ENCODE assay signal across 8 mouse cellular contexts in the genomic region with DNA sequence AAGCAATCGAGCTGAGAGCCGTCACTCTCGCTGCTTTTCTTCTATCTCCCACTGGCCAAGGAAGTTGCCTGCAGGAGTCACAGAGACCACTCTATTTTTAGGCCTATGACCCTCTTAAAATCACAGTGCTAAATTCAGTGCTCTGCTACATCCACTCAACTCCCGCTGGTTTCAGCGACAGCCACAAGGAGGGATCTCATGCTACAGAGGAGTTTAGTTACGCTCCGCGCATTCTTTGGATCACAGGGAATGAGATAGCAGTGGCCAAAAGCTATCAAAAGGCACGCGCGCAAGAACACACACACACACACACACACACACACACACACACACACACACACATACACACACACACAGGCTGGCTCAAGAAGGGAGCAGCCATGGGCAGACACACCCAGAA.
DNase-seq lines count a peak whose midpoint lies in the region; ATAC-seq and TF ChIP-seq lines count a peak whose summit lies in the region.
"Had no signal": no experiment of that assay in that cellular context is flagged by ENCODE, and none has a peak within 500 bp of the region (broad histone marks: within the 10 kb centered on the region; RNA-seq: fewer than 3 reads in every experiment).

No protein-coding gene starts in this region.

- no peaks in the 10 kb centered on the region for H3K9me3 ChIP-seq in intestine, postnatal 0 days (ENCODE audit: control insufficient read depth)

- no peaks in the 10 kb centered on the region for H3K36me3 ChIP-seq in intestine, postnatal 0 days (ENCODE audit: control insufficient read depth, insufficient read depth)

- TF ChIP-seq CTCF in intestine, postnatal 0 days (IDR thresholded peaks at IDR 0.05; ENCODE audit: low read depth), result no peak

- H3K4me1 ChIP-seq in intestine, postnatal 0 days (replicated peaks; ENCODE audit: control insufficient read depth, insufficient read depth, low read length), result peaks cover 9% of the 10 kb centered on the region

- peak; percentile 15 for DNase-seq in CD4-positive helper T cell, adult 2 months (ENCODE audit: low read depth, low spot score)
- DNase-seq in heart, adult 9 months (ENCODE audit: low spot score in 2 of 2), result peak; percentile 15 to 27
- DNase-seq in layer of hippocampus, adult 18-20 months (ENCODE audit: low spot score in 2 of 2), result no peak
- no peak for DNase-seq in adipocyte (ENCODE audit: low spot score)
- no peak for DNase-seq in layer of hippocampus, postnatal 36 days
- DNase-seq: layer of hippocampus, adult 9-11 months had no signal

- peak; percentile 39 for ATAC-seq in CD4-positive, CD25-positive, alpha-beta regulatory T cell, adult 4 months
- ATAC-seq in intestine, postnatal 0 days, result no peak

- H3K9ac ChIP-seq in intestine, postnatal 0 days (ENCODE audit: low read depth, low read length), result no peak overlapping the region

- no peaks in the 10 kb centered on the region for H3K27me3 ChIP-seq in intestine, postnatal 0 days (replicated peaks; ENCODE audit: control insufficient read depth, insufficient read depth, low read length)

- 29% methylated on average over 11 of the region's 11 CpGs for WGBS in intestine, postnatal 0 days

- H3K4me2 ChIP-seq in intestine, postnatal 0 days (replicated peaks; ENCODE audit: low read depth), result peak overlapping the region; percentile 32; the same call in 1 of the 2 replicates

- no peak overlapping the region for H3K4me3 ChIP-seq in intestine, postnatal 0 days (ENCODE audit: low read depth, low read length)

- no peak overlapping the region for H3K27ac ChIP-seq in intestine, postnatal 0 days (ENCODE audit: low read depth, low read length)

Comparison
In these comparisons a context has a peak if more than half of its experiments do, and no peak if none do; other contexts are left out.
1. DNase-seq: peak in CD4-positive helper T cell, adult 2 months (single experiment) and heart, adult 9 months (2 of 2); none in layer of hippocampus, adult 18-20 months (0 of 2), adipocyte (single experiment) and layer of hippocampus, postnatal 36 days (0 of 2).